Mouse (Mus musculus): ENCODE data around the gene Prss23. TPM values are rescaled to one million over a fixed set of nuclear protein-coding genes. Genes with fewer than 3 reads are reported as not detected.
A peak's percentile ranks its signal among the peaks of the same experiment; 100 is the strongest.

Prss23 gene
- total and polyA plus RNA-seq, 3 experiments, result not detected

GRCm38 (mm10) chr7:89477294-89477999 is 49.5 kb downstream of the Prss23 start:
- H3K9me3 ChIP-seq (replicated peaks; ENCODE audit: insufficient read depth, low read length), result no peaks in the 10 kb centered on the region
- peak; percentile 61 for DNase-seq (ENCODE audit: low read depth, low spot score)
- no peak overlapping the region for H3K9ac ChIP-seq (ENCODE audit: control insufficient read depth, low read depth, low read length, poor library complexity, severe bottlenecking)
- H3K36me3 ChIP-seq (ENCODE audit: control insufficient read depth in 1 of 2, insufficient read depth in 2 of 2, low read length in 2 of 2), result no peaks in the 10 kb centered on the region
- H3K27ac ChIP-seq (ENCODE audit: control insufficient read depth, low read depth, low read length), result no peak overlapping the region
- no peaks in the 10 kb centered on the region for H3K4me1 ChIP-seq (ENCODE audit: control insufficient read depth in 1 of 2, insufficient read depth in 2 of 2, low read length in 2 of 2)
- H3K27me3 ChIP-seq (ENCODE audit: control insufficient read depth in 1 of 2, insufficient read depth in 2 of 2, low read length in 2 of 2), result no peaks in the 10 kb centered on the region
- H3K79me2 ChIP-seq (ENCODE audit: control insufficient read depth, insufficient read depth, low read length, poor library complexity), result no peaks in the 10 kb centered on the region
- no peak for TF ChIP-seq POLR2A (IDR thresholded peaks at IDR 0.05; ENCODE audit: control insufficient read depth in 1 of 2, insufficient read depth in 1 of 2, low read depth in 1 of 2, low read length in 2 of 2, poor library complexity in 1 of 2)
- no peak for TF ChIP-seq MAFK (IDR thresholded peaks at IDR 0.05; ENCODE audit: borderline replicate concordance, low read depth, low read length)
- no peak for TF ChIP-seq MAZ (IDR thresholded peaks at IDR 0.05; ENCODE audit: low read depth, low read length)
- peak; percentile 72 for TF ChIP-seq RAD21 (IDR thresholded peaks at IDR 0.05; ENCODE audit: low read depth, low read length)
- no peak for TF ChIP-seq TCF12 (IDR thresholded peaks at IDR 0.05; ENCODE audit: low read depth, low read length)
- peak; percentile 22 to 79 (median 77); a peak in 5 of 6 replicates for TF ChIP-seq CTCF (IDR thresholded peaks at IDR 0.05 in 2 of 3, conservative IDR thresholded peaks at IDR 0.05 in 1 of 3; ENCODE audit: control insufficient read depth in 1 of 3, insufficient read depth in 1 of 3, low read depth in 2 of 3, low read length in 3 of 3, poor library complexity in 1 of 3, severe bottlenecking in 1 of 3)
- TF ChIP-seq MYB (IDR thresholded peaks at IDR 0.05; ENCODE audit: low read depth, low read length), result no peak
- no peak for TF ChIP-seq CHD1 (IDR thresholded peaks at IDR 0.05; ENCODE audit: low read depth, low read length)
- TF ChIP-seq MXI1 (IDR thresholded peaks at IDR 0.05; ENCODE audit: low read depth, low read length), result no peak
- no peak for TF ChIP-seq CHD2 (IDR thresholded peaks at IDR 0.05; ENCODE audit: low read length)
- peak; percentile 45; the same call in 1 of the 2 replicates for TF ChIP-seq ZC3H11A (IDR thresholded peaks at IDR 0.05; ENCODE audit: low read depth, low read length)
- TF ChIP-seq ETS1 (IDR thresholded peaks at IDR 0.05; ENCODE audit: low read depth, low read length), result no peak
- TF ChIP-seq USF1 (IDR thresholded peaks at IDR 0.05; ENCODE audit: low read depth, low read length), result no peak
- TF ChIP-seq UBTF (IDR thresholded peaks at IDR 0.05; ENCODE audit: borderline replicate concordance, insufficient read depth, low read depth, low read length), result no peak
- TF ChIP-seq SMC3 (IDR thresholded peaks at IDR 0.05; ENCODE audit: low read depth, low read length), result peak; percentile 73
- H3K4me3 ChIP-seq (ENCODE audit: control insufficient read depth in 1 of 2, insufficient read depth in 1 of 2, low read depth in 2 of 2, low read length in 2 of 2), result no peak overlapping the region

GRCm38 (mm10) chr7:89473442-89473841 is 53.5 kb downstream of the Prss23 start:
- Histone ChIP-seq H3K79me2 (ENCODE audit: control insufficient read depth, insufficient read depth, low read length, poor library complexity) (no peaks in the 10 kb centered on the region), H3K9ac (ENCODE audit: control insufficient read depth, low read depth, low read length, poor library complexity, severe bottlenecking) (no peak overlapping the region), H3K4me1 (ENCODE audit: control insufficient read depth in 1 of 2, insufficient read depth in 2 of 2, low read length in 2 of 2) (no peaks in the 10 kb centered on the region), H3K4me3 (ENCODE audit: control insufficient read depth in 1 of 2, insufficient read depth in 1 of 2, low read depth in 2 of 2, low read length in 2 of 2) (no peak overlapping the region), H3K36me3 (ENCODE audit: control insufficient read depth in 1 of 2, insufficient read depth in 2 of 2, low read length in 2 of 2) (no peaks in the 10 kb centered on the region), H3K9me3 (replicated peaks; ENCODE audit: insufficient read depth, low read length) (no peaks in the 10 kb centered on the region), H3K27ac (ENCODE audit: control insufficient read depth, low read depth, low read length) (no peak overlapping the region), H3K27me3 (ENCODE audit: control insufficient read depth in 1 of 2, insufficient read depth in 2 of 2, low read length in 2 of 2) (no peaks in the 10 kb centered on the region; a peak in 1 of 4 replicates)
- peak; percentile 6 for DNase-seq (ENCODE audit: low read depth, low spot score)
- TF ChIP-seq RAD21 (IDR thresholded peaks at IDR 0.05; ENCODE audit: low read depth, low read length) (peak; percentile 34), SMC3 (IDR thresholded peaks at IDR 0.05; ENCODE audit: low read depth, low read length) (peak; percentile 27; the same call in 1 of the 2 replicates), CTCF (IDR thresholded peaks at IDR 0.05 in 2 of 3, conservative IDR thresholded peaks at IDR 0.05 in 1 of 3; ENCODE audit: control insufficient read depth in 1 of 3, insufficient read depth in 1 of 3, low read depth in 2 of 3, low read length in 3 of 3, poor library complexity in 1 of 3, severe bottlenecking in 1 of 3) (peak in 1 of 3 experiments; percentile 27; a peak in 2 of 6 replicates), ELF1 (IDR thresholded peaks at IDR 0.05; ENCODE audit: low read depth, low read length) (no peak), EP300 (IDR thresholded peaks at IDR 0.05; ENCODE audit: low read depth in 1 of 2, low read length in 2 of 2) (no peak), KAT2A (conservative IDR thresholded peaks at IDR 0.05; ENCODE audit: low read depth, low read length) (no peak)

Measured in MEL (cell line).